Mouse (Mus musculus) left cerebral cortex, adult 2 months (tissue): ENCODE results near the gene Slc16a2. TPM values are rescaled to one million over a fixed set of nuclear protein-coding genes. Genes with fewer than 3 reads are reported as not detected.
A peak's percentile ranks its signal among the peaks of the same experiment; 100 is the strongest.
"Not testable (repeated sequence)": the region's sequence is repeated elsewhere in the genome, so short reads cannot be mapped to it uniquely, and the experiment has no call there.

Experiments used
- DNase-seq, 2 experiments: peaks; one replicate each; pipeline ENCODE4 v3.0.0; 2021 to 2022; ENCODE audit warnings: low spot score in 2 of 2, mixed read lengths in 1 of 2; ENCODE audit errors: extremely low spot score in 1 of 2
- H3K27ac ChIP-seq: fragments of 200-600 bp; 2 replicates; pipeline ENCODE4 v1.8.1; 2022
- H3K4me3 ChIP-seq: fragments of 200-600 bp; 2 replicates; pipeline ENCODE4 v1.8.1; 2022
- CTCF ChIP-seq: fragments of 200-600 bp; IDR thresholded peaks from 2 replicates; pipeline ENCODE4 v1.8.1; 2022; ENCODE audit warnings: antibody characterized with exemption, mild to moderate bottlenecking, moderate library complexity
- intact Hi-C: fragments of 180-260 bp; cut with DNase I; formaldehyde crosslinking; loops from one replicate; pipeline ENCODE4 v1.15.1; 2025
- total RNA-seq, 2 experiments: library from RNA; stranded (reverse); gene quantifications; 2 replicates each; pipeline ENCODE4 v1.2.3; 2021

Gene Slc16a2
- total RNA-seq, 2 experiments from 2014 or later: 32.0 to 33.0 TPM

DNA sequence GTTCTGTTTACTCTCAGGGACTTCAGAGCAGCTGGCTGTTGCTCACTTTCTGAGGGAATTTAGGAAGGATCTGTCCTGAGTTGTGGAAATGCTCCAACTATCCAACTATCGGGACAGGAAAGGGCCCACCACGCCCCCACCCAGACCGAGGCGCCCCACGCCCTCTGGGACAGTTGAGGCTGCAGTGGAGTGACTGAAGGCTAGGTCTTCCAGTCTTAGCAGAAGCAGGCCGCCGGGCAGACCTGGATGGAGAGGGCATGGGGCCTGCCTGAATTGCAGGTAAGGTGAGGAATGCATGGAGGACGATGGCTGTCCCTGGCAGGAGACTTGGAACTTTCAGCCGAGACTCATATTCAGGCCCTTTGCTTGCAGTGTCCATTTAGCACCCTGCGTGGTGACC lies 127.4 kb downstream of the Slc16a2 start:
- intact Hi-C loops: loop anchor here (2.0 kb wide), 2 partner anchors 126 to 150 kb away; partner anchors contain the start of gene Slc16a2
- no peak for DNase-seq
- Histone ChIP-seq H3K4me3 (no peak overlapping the region), H3K27ac (no peak overlapping the region)
- TF ChIP-seq CTCF: no peak

- no peak overlapping the region for H3K27ac ChIP-seq
- H3K4me3 ChIP-seq: no peak overlapping the region
- no peak for DNase-seq
- intact Hi-C loops: no loop called here
- no peak for TF ChIP-seq CTCF
Measured at GRCm38 (mm10) chrX:103692916-103693315, 128.9 kb downstream of the Slc16a2 start.

GRCm38 (mm10) chrX:103688551-103688950 lies 133.2 kb downstream of the Slc16a2 start:
- no peak for DNase-seq
- H3K4me3 ChIP-seq: no peak overlapping the region
- H3K27ac ChIP-seq: no peak overlapping the region
- intact Hi-C loops: no loop called here
- TF ChIP-seq CTCF: no peak

DNA sequence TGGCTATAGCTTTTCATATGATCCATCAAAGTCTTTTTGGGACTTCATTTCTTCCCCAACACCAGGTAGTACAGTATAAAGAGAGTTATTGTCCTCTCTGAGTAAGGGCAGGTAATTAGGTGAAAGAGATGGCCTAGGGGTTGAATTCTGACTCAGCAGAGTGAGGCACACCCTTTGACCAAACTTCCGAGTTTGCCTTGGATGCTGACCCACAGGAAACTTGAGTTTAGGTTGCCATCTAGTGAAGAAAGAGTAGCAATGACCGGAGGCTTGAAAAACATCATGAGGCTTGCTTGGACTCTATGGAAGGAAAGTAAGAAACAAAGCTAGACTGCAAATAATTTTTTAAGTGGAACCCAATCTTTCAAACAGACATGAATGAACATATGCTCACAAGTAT lies 147.1 kb downstream of the Slc16a2 start:
- DNase-seq: no peak
- intact Hi-C loops: loop anchor here (2.0 to 5.0 kb wide), 2 partner anchors 47 to 192 kb away; no protein-coding TSS in a partner anchor
- Histone ChIP-seq H3K4me3 (no peak overlapping the region), H3K27ac (no peak overlapping the region)
- TF ChIP-seq CTCF: peak; percentile 62

- no peak overlapping the region for H3K27ac ChIP-seq
- intact Hi-C loops: loop anchor here (2.0 to 5.0 kb wide), 2 partner anchors 46 to 191 kb away; no protein-coding TSS in a partner anchor
- no peak for TF ChIP-seq CTCF
- H3K4me3 ChIP-seq: no peak overlapping the region
- DNase-seq: no peak
Measured at GRCm38 (mm10) chrX:103673761-103674160, 148.0 kb downstream of the Slc16a2 start.

DNA sequence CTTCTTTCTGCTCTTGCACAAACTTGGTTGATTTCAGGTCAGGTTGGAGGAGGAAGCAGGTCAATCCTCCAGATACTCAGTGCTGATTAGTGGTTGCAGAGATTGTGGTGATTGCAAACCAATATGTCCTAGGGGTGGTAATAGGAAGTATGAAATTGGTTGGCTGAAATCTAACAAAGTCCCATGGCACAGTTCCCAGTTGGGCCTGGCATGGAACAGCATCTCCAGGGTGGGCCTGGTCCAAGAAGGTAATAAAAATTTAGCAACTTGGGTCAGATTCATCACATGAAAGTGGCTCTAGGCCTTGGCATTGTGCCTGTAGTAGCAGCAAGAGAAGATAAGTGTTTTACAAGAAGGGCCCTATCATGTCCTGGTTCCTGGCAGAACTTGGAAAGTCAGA lies 151.5 kb downstream of the Slc16a2 start:
- no peak for TF ChIP-seq CTCF
- Histone ChIP-seq H3K27ac (no peak overlapping the region), H3K4me3 (no peak overlapping the region)
- intact Hi-C loops: loop anchor here (5.0 kb wide), 1 partner anchor 43 kb away; no protein-coding TSS in a partner anchor
- no peak for DNase-seq

DNA sequence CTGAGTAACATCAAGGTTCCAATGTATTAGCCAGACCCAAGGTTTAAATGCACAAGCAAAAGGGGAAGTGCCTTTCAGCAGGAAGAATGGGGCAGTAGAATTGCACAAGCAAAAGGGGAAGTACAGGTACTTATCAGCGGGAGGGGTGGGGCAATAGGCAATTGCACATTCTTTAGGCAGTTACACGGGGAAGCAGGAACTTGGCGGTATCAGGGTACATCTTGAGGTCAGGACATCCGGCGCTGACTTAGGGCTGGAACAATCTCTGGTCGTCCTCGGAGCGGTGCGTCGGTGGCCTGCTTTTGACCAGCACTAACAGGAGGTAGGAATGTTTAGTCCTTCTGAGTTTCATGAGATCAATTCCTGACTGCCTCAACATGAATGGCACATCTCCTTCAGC lies 157.3 kb downstream of the Slc16a2 start:
- H3K27ac ChIP-seq, intact Hi-C loops, H3K4me3 ChIP-seq, DNase-seq: not testable (repeated sequence)

- Histone ChIP-seq H3K4me3 (no peak overlapping the region), H3K27ac (no peak overlapping the region; the same call in 1 of the 2 replicates)
- intact Hi-C loops: no loop called here
- no peak for DNase-seq
- no peak for TF ChIP-seq CTCF
Measured at GRCm38 (mm10) chrX:103658985-103659384, 162.8 kb downstream of the Slc16a2 start.

GRCm38 (mm10) chrX:103653021-103653420 lies 168.8 kb downstream of the Slc16a2 start:
- TF ChIP-seq CTCF: no peak
- no peak for DNase-seq
- Histone ChIP-seq H3K27ac (no peak overlapping the region), H3K4me3 (no peak overlapping the region)
- intact Hi-C loops: no loop called here

GRCm38 (mm10) chrX:103652048-103652447 lies 169.7 kb downstream of the Slc16a2 start:
- no peak for TF ChIP-seq CTCF
- Histone ChIP-seq H3K27ac (no peak overlapping the region), H3K4me3 (no peak overlapping the region)
- intact Hi-C loops: no loop called here
- DNase-seq: no peak

Other genes with a start within 250 kb of the Slc16a2 start
- gene Zcchc13, start 191.4 kb downstream of the Slc16a2 start, total RNA-seq: not detected
- 10 to 100 TPM; 45.9 to 50.9 TPM for gene Rlim, start 159.3 kb upstream of the Slc16a2 start, total RNA-seq